Mouse (Mus musculus): Measurements from ENCODE around the gene Cd207.

Cd207 gene

GRCm38 (mm10) chr6:83677757-83678156 is at the start of gene Cd207:
Cd207 (minus strand) TSS chr6:83677857.
- DNase-seq (ENCODE audit: low spot score): no peak

GRCm38 (mm10) chr6:83727178-83727577 is 49.5 kb upstream of the Cd207 start:
- DNase-seq (ENCODE audit: low spot score): no peak

GRCm38 (mm10) chr6:83722526-83722925 is 44.9 kb upstream of the Cd207 start:
- no peak for DNase-seq (ENCODE audit: low spot score)

DNA sequence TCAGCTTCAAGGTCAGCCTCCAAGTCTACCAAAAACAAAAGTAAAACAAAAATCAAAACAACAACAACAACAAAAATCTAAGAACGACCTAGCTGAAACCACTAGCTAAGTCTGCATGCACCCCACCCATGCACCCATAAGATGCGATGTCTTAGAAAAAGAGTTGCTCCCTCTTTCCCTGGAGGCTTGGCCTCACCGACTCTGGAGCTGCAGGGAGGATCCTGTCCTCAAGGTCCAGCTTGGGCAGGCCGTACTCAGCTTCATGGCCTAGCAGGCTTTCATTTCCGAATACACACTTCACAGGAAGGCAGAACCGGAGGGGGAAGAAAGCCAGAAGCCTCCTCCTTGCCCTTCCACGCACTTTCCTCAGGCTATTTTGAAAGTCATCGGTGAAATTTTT is 39.4 kb upstream of the Cd207 start:
- no peak for DNase-seq (ENCODE audit: low spot score)

- DNase-seq (ENCODE audit: low spot score): no peak
Observed at GRCm38 (mm10) chr6:83715461-83716196, 38.0 kb upstream of the Cd207 start.

DNA sequence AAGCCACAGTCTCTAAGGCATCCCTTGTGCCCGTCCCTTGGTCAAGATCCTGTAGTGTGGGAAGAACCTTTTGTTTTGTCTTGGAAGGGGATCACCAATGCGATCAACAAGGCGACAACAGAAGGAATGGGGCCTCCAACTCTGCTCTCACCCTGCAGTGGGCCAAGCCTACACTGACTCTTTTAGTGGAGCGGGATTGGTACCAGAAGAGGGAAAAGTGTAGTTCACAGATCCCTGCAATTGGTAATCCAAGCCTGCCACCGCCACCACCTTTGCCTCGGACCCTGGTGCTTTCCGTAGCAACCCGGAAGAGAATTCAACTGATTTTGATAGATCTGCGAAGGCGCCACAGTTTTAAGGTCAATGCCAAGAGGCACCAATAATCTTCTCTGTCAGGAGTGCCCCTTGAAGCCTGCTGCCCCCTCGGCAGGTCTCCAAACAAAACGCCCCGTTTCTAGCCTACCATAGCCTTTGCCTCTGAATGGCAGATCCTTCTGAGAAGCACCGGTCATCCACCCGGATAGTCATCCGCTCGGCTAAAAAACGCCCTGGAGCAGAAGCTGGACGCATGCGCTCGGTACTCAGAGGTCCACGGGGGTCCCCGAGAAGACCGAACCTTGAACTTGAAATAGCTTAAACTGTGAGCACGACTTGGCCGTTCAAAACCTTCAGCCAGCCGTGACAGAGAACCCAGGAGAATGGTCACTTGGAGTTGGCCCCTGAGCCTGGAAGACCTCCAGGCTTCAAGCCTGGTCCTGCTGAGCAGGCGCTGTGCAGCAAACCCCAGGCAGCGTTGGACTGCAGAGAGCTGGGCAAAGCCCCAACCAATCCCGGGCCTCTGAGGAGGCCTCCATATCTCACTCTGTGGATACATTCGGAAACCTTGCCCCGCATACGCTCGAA is 36.8 kb upstream of the Cd207 start:
- DNase-seq (ENCODE audit: low spot score): no peak

GRCm38 (mm10) chr6:83713271-83714136 is 35.8 kb upstream of the Cd207 start:
- DNase-seq (ENCODE audit: low spot score): no peak

DNA sequence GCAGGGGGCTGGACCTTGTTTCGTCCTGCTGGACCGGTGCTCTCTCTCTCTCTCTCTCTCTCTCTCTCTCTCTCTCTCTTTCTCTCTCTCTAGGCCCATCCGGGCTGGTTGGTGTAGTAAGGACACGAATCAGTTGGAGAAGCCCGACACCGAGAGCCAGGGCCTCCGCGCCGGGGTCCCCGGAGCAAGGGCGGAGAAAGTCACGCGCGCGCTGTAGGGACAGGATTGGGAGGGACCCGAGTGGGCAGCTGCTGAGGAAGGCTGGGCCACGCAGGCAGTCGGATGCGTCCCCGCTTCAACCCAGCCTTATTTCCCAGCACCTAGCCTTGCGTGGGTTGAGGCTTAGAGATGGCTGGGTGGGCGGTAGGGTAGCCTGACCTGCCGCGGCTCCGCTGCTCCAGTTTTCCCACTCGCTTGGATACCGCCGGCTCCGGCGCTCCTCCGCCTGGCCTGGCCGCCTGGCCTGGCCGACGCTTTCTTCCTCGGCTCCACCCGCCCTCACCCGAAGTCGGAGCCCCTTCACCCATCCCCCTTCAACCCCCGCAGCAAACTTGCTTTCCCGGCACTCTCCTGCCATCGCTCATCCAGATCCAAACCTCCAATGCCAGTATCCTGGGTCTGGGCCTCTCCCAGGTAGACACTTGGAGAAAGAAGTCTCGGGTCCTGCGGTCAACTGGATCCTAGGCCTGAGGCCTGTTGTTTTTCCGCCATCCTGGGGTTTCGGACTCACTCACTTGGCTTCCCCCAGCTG is 34.2 kb upstream of the Cd207 start:
- no peak for DNase-seq (ENCODE audit: low spot score)

GRCm38 (mm10) chr6:83711067-83711675 is 33.5 kb upstream of the Cd207 start, which contains the start of gene Vax2:
Vax2 (plus strand) TSS chr6:83711264.
- DNase-seq (ENCODE audit: low spot score): peak; percentile 62

DNA sequence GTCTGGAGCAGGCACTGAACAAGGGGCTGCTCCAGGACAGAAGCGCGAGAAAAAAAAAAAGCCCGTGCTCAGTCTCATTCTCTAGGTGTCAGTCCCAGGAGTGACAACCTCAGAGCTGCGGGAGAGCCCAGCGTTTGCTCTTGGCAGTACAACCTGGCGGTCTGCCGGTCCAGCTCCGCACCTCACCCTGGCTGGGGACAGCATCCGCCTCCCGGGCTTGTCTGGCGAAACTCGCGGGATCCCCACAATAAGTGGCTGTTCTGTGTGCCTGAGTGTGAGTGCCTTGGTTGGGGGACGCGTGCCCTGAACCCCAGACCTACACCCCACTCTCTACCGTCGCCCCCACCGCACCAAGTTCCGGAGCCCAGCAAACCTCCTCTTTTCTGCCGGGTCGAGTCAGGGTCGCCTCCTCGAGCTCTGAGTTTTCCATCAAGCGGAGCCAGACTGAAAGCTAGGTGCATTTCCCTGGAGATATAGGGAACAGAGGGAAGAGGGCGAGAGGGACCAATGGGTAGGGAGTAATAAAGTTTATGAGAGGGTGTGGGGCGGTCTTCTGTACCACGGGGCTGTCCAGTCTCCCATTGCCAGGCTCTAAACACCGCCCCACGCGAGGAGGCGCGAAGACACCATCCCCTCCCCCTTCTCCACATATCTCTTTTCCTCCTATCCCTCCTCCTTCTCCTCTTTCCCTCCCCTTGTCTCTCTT is 32.9 kb upstream of the Cd207 start:
- DNase-seq (ENCODE audit: low spot score): no peak

- no peak for DNase-seq (ENCODE audit: low spot score)
Observed at GRCm38 (mm10) chr6:83707738-83708510, 30.3 kb upstream of the Cd207 start.

- DNase-seq (ENCODE audit: low spot score): no peak
Observed at GRCm38 (mm10) chr6:83704701-83705100, 27.0 kb upstream of the Cd207 start.

- no peak for DNase-seq (ENCODE audit: low spot score)
Observed at GRCm38 (mm10) chr6:83704294-83704693, 26.6 kb upstream of the Cd207 start.

DNA sequence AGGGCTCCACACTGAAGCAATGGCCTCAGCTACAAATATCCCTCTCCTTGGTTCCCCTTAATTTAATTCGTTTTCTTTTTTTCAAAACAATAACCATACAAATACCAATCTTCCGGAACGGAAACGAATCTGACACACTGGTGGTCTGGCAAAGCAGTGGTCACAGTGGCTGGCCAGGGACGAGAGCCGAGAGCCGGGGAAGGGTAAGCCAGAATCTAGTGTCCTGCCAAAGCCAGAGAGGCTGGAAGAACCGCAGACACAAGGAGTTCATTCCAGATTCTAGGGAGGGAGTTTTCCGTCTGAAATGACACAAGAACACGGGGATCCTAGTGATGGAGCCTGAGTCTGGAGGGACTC is 26.0 kb upstream of the Cd207 start:
- DNase-seq (ENCODE audit: low spot score): no peak

DNA sequence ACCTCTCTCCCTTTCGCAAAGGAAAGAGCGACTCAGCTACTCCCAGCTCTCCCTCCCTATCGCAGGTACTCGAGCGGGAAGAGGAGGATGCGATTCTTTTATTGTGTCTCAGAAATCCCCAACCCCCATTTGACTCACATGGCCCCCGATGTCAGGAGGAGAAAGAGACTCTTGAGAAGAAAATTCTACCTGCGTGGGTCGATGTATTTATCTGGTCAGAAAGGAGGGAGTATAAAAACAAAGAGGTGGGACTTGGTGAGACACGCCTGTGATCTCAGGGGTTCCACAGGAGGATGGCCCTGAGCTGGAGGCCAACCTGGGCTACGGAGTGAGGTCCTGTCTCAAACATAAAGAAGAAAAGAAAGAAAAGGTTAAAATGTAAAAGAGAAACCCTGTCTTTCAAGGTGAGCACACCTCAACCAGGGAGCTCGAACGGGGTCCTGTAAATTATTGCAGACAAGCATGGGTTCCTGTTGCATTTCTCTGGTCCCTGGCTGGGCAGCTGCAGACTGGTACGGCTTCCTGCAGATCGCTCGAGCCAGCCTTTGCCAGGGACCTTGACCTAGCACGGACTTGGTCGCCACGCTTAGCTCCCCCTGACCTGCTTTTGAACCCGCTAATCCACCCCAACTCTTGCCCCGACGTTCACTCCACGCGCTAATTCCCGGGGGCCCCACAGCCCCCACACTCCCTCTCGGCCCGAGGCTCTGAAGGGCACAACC is 25.5 kb upstream of the Cd207 start:
- DNase-seq (ENCODE audit: low spot score): no peak

DNA sequence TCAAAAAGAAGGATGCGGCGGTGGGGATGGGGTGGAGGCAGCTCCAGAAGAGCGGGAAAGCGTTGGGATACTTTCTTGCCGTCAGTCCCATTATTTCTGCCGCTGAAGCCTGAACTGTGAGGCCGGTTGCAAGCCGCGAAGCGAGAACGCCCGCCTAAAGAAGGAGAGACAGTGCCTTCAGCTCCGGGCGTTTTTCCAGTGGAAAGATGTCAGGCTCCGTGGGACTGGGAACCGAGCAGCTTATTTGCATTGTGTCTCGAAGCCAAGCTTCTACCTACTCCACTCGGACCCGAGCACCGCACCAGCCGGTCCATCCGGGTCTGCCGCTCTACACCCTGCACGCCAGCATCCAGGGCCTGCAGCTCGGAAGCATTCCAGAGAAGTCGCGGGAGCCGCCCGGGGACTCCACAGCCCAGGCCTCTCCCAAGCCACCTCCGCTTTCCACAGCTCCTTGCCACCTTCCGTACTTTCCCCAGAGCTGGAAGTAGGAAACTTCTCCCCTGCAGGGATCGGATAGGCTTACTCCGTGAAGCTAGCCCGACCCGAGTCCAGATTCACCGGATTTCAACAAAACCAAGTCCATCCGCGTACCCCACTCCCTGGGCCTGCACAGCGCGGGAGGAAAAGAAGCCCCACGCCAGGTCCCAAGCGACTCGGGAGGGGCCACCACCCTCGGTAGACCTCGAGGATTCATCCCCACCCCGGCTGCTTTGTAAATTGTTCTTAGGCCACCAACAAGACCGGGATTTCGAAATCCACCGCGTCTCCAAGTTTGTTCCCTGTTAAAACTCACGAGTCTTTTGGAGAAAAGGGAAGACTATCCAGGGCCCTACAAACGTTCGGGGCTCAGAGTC is 24.7 kb upstream of the Cd207 start:
- DNase-seq (ENCODE audit: low spot score): no peak

GRCm38 (mm10) chr6:83701001-83701400 is 23.3 kb upstream of the Cd207 start:
- DNase-seq (ENCODE audit: low spot score): no peak

DNA sequence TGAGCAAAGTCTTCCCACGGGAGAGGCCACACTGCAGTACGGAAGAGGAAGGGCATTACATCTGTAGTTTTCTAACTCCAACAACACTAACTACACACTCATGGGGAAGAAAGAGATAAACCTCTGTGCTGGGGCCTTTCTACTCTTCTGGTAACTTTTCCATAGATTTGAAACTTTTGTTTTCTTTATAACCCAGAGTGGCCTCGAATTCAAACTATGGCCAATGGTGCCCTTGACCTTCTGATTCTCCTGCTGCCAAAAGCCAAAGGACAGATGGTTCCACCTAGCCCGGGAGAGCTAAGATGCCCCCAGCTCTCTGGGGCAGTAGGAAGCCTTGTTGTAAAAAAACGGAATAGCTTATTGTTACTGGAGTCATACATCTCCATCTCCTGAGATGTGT is 22.3 kb upstream of the Cd207 start:
- DNase-seq (ENCODE audit: low spot score): no peak

Data from urinary bladder, postnatal 25 days (tissue).